Mouse (Mus musculus) macrophage (primary cell): ENCODE results near the gene Gm14124. TPM values are rescaled to one million over a fixed set of nuclear protein-coding genes. Genes with fewer than 3 reads are reported as not detected.
"Not testable (repeated sequence)": the region's sequence is repeated elsewhere in the genome, so short reads cannot be mapped to it uniquely, and the experiment has no call there.

Experiments used
- H3K27ac ChIP-seq: fragments of 350-480 bp; formaldehyde crosslinking; 2 replicates; pipeline ENCODE4 v1.9.0; 2021
- H3K36me3 ChIP-seq: fragments of 350-480 bp; formaldehyde crosslinking; 2 replicates; pipeline ENCODE4 v1.9.0; 2021; ENCODE audit errors: inconsistent target
- H3K4me3 ChIP-seq: fragments of 350-480 bp; formaldehyde crosslinking; 2 replicates; pipeline ENCODE4 v1.9.0; 2021; ENCODE audit errors: inconsistent target
- H3K79me2 ChIP-seq: fragments of 350-480 bp; formaldehyde crosslinking; 2 replicates; pipeline ENCODE4 v1.9.0; 2021; ENCODE audit errors: inconsistent target
- WGBS: methylation state at CpG from one replicate; pipeline ENCODE4 v1.1.7; 2026; ENCODE audit warnings: inconsistent platforms; ENCODE audit not compliant: missing documents; 5-methylcytosine and 5-hydroxymethylcytosine counted together
- polyA plus RNA-seq: library from polyadenylated mRNA; stranded (reverse); fragments of 250-400 nt; gene quantifications from 3 replicates; pipeline ENCODE4 v1.2.4, GENCODE M21; 2018; ENCODE audit warnings: inconsistent platforms
- total RNA-seq, 78 experiments: library from RNA; depleted of rRNA; stranded (reverse); fragments of 250-400 nt; gene quantifications; 1 replicate in 9 of 78; 2 replicates in 24 of 78; 3 replicates in 43 of 78; 4 replicates in 2 of 78; pipeline ENCODE4 v1.2.4; 2018; ENCODE audit warnings: inconsistent platforms in 56 of 78

Gm14124 gene
- under 1 TPM in 8 of 26 experiments, not detected in 18; 0.19 to 0.33 (median 0.29) TPM for total RNA-seq (2018; cell fraction: chromatin; rRNA removed)
- total RNA-seq (2018; cell fraction: cytosol; rRNA removed), result under 1 TPM in 1 of 26 experiments, not detected in 25; 0.07 TPM
- under 1 TPM in 3 of 26 experiments, not detected in 23; 0.17 to 0.24 (median 0.18) TPM for total RNA-seq (2018; cell fraction: nucleus; rRNA removed)
- not detected in 3 replicates for polyA plus RNA-seq

DNA sequence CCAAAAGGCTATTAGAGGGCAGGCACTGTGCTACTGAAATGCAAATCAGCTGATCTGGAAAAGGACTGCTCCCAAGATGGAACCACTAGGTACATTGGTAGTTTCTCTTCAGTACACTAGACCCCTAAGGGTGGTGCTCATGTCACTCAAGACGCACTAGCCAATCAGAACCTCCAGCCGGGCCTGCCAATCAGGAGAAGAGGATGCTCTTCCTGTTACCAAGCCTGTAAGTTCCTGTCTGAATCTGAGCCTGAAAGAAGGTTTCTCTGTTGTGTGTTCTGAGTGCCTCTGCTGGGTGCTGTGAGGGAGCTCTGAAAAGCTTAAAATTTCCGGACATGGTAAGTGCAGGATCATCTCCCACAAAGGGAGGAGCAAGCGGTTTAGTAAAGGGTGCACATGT, at the start of gene Gm14124:
Gm14124 (plus strand) TSS at position 227 of the 400 bp plus-strand sequence.
- H3K79me2 ChIP-seq, H3K4me3 ChIP-seq, H3K27ac ChIP-seq, H3K36me3 ChIP-seq: not testable (repeated sequence)
- WGBS, result 93% methylated on average over 2 of the region's 4 CpGs

DNA sequence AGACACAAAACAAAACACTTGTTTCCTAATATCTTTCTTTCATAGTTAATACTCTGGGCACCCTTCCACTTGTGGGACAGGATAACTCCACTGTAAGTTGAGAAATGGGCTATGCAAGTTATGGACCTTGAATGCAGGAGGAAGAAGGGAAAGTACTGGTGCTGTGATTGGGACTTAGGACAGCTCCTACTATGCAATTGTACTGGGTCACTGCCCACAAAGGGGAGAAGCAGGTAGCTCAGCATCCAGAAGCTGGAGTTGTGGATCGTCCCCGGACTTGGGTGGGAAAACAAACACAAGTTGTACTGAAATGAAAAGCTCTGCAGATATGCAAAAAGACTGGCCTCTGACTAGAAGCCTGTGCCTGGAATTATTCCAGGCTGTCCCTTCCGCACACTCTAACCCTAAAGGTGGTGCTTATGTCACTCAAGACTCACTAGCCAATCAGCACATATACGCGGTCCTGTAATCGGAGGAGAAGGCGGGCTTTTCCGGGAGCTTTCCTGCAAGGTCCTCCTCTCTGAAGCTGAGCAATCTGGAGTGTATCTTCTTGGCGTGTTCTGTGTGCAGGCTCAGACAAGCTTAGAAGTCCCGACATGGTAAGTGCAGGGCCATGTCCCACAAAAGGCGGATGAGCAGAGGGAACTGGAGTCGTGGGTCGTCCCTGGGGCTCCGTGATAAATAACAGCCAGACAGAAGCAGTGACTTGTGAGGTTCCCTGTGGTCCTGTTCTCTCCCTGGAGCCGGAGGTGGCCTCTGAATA, 39.5 kb upstream of the Gm14124 start, which contains the start of gene Zfp937:
Zfp937 (plus strand) TSS at position 474 of the 763 bp plus-strand sequence.
- WGBS, result 3% methylated on average over 10 of the region's 15 CpGs
- H3K79me2 ChIP-seq, H3K27ac ChIP-seq, H3K36me3 ChIP-seq: not testable (repeated sequence)
- H3K4me3 ChIP-seq, result peak within 1 kb of the TSS; percentile 35

DNA sequence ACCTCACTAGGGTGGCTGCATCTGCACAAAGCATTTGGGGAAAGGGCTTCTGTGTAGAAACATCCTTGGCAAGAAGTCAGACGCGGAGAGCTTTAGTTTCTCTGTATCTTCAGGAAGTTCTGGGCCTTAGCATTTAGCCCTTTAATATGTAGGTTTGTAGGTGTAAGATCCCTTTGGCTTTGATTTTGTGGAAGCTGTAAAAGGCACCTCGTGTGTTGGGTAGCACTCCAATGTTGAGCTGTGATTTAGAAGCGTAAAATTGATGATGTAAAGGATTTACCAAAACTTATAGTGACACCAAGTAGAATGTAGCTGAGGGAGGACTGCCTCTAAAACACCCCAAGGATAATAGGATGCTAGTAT, 39.0 kb upstream of the Gm14124 start:
- H3K27ac ChIP-seq, H3K79me2 ChIP-seq, H3K36me3 ChIP-seq: not testable (repeated sequence)
- peak overlapping the region; percentile 35 for H3K4me3 ChIP-seq
- no CpG with 5 or more reads among the region's 4 CpGs for WGBS

DNA sequence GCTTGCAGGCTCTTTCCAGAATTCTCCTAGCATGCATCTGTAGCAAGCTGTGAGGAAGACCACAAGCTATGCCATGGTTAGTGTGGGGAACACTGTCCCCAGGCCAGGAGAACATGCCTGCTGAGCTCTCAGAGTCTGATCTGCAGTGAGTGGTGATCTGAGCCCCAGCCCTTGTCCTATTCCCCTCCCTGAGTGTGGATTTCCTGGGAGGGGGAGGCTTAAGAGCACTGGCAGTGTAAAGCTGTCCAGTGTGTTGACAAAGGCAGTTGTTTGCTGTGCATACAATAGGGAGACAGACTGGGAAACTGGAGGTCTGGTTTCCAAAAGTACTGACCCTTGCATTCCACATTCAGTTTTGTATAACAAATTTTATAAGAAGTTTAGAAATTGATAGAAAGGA, 34.1 kb upstream of the Gm14124 start:
- H3K4me3 ChIP-seq, H3K27ac ChIP-seq, H3K36me3 ChIP-seq, H3K79me2 ChIP-seq: not testable (repeated sequence)

DNA sequence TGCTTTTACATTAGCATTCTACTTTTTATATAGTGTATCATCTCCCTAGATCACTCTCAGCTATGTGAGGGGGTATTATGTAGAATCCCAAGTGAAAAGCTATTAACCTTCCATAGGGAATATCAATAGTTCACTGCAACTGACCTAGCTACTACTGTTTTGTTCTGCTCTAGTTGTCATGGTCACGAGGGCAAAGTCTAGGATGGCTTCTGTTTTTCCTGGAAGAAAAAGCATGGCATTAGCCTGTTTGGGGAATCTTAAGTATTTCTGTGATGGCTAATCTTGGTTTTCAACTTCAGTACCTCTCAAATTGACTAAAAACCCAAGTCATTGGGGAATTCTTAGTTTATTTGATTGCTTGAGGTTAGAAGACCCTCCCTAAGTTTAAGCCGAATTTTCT, 14.1 kb upstream of the Gm14124 start:
- no peak overlapping the region for H3K27ac ChIP-seq
- H3K36me3 ChIP-seq, result no peaks in the 10 kb centered on the region
- H3K4me3 ChIP-seq, result no peak overlapping the region
- H3K79me2 ChIP-seq, result no peaks in the 10 kb centered on the region
- 96% methylated on average over 2 of the region's 2 CpGs for WGBS

DNA sequence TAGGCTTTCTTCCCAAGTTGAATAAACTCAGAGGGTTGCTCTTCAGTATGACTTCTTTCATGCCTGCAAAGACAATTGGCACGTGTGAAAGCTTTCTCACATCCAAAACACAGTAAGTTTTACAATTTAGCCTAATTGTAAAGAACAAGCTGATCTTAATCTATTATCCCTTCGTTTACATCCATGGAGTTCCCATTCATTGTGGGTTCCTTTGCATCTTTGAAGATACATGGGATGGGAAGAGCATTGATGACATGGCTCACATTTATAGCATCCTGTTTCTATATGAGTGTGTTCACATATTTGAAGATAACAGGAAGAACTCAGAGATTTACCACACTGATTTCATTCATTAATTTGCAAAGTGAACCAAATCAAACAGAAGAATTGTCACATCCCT, 1.8 kb upstream of the Gm14124 start, which contains the start of gene Gm21994:
Gm21994 (minus strand) TSS at position 101 of the 400 bp plus-strand sequence.
- H3K27ac ChIP-seq, H3K79me2 ChIP-seq, H3K36me3 ChIP-seq, H3K4me3 ChIP-seq: not testable (repeated sequence)
- WGBS, result 41% methylated on average over 2 of the region's 2 CpGs

DNA sequence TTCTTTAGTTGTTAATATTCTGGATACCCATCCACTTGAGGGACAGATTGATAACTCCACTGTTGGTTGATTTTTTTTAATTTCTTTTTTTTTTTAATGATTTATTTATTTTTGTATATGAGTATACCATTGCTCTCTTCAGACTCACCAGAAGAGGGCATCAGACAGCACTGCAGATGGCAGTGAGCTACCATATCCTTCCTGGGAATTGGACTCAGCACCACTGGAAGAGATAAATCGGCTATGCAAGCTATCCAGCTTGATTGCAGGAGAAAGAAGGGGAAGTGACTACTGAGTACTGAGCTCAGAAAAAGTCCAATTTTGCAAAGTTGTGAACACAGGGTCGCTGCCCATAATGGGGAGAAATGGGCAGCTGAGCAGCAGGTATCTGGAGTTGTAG, 456 bp upstream of the Gm14124 start:
- not testable (repeated sequence) for H3K4me3 ChIP-seq, H3K79me2 ChIP-seq

DNA sequence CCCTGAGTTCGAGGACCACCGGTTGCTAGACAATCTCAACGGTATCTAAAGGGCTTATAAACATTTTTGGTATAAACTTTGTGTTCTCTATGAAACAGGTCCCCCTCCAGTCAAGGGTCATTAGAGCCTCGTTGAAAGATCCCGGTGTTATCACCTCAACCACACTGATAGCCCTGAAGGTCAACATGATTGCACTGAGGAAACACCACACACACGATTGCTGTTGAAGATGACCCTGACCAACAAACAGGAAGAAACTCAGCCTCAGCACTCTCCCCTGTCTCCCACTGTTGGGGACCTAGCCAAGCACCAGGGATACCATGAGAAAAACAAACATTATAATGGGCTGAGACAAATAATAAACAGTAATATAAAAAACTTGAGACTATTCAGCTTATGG, 36.4 kb downstream of the Gm14124 start:
- no peaks in the 10 kb centered on the region for H3K36me3 ChIP-seq
- H3K79me2 ChIP-seq, result no peaks in the 10 kb centered on the region
- 68% methylated on average over 6 of the region's 6 CpGs for WGBS
- no peak overlapping the region for H3K27ac ChIP-seq
- no peak overlapping the region for H3K4me3 ChIP-seq

More for the DNA sequence above, 456 bp upstream of the Gm14124 start:
- not testable (repeated sequence) for H3K36me3 ChIP-seq, H3K27ac ChIP-seq
- WGBS, result 63% methylated on average over 2 of the region's 2 CpGs

DNA sequence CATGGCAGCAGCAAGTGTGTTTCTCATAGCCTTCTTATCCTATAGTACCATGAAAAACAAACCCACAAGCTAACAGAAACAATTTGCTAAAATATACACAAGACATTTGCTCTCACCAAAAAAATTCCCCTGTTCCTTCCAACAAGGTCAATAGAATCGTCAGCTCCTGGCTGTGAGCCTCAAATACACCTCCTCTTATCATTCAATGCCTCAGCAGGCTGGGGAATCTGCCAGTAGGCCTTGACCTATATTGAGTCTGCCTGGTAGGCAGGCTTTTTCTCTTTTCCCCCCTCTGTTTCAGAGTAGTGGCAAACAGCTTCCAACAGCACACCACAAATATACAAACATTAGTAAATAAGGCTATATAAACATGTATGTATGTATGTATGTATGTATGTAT, 41.8 kb downstream of the Gm14124 start:
- WGBS, result 75% methylated on average over 1 of the region's 1 CpGs

DNA sequence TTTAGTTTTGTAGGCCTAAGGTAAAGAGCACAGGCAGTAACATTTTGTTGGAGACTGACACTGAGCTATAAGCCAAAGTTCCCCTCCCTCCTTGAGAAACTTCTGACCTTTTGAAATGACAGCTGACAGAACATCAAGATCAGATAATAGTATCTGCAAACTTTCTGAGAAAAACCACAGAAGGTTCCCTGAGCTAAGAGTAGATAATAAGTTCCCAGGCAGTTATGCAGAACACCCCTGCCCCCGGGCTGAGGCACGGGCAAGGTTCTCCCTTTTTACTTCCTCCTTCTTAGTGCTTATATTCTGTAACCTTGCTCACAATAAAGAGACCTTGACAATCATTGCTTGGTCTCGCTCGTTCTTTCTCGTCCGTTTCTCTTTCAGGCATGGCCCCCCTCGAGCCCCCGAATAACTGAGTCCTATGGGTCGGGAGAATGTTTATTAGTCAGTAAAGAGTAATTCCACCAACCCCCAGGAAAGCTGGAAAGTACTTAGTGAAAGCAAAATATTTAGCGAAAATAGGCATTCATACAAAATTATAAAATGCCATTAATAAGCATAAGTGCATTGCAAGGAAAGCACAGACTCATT, 50.0 kb downstream of the Gm14124 start:
- Histone ChIP-seq H3K4me3 (no peak overlapping the region), H3K36me3 (no peaks in the 10 kb centered on the region), H3K79me2 (peaks cover 5% of the 10 kb centered on the region), H3K27ac (no peak overlapping the region)
- 74% methylated on average over 10 of the region's 10 CpGs for WGBS

More for the DNA sequence above, 41.8 kb downstream of the Gm14124 start:
- H3K79me2 ChIP-seq, result no peaks in the 10 kb centered on the region
- no peak overlapping the region for H3K27ac ChIP-seq
- no peak overlapping the region for H3K4me3 ChIP-seq
- H3K36me3 ChIP-seq, result no peaks in the 10 kb centered on the region

DNA sequence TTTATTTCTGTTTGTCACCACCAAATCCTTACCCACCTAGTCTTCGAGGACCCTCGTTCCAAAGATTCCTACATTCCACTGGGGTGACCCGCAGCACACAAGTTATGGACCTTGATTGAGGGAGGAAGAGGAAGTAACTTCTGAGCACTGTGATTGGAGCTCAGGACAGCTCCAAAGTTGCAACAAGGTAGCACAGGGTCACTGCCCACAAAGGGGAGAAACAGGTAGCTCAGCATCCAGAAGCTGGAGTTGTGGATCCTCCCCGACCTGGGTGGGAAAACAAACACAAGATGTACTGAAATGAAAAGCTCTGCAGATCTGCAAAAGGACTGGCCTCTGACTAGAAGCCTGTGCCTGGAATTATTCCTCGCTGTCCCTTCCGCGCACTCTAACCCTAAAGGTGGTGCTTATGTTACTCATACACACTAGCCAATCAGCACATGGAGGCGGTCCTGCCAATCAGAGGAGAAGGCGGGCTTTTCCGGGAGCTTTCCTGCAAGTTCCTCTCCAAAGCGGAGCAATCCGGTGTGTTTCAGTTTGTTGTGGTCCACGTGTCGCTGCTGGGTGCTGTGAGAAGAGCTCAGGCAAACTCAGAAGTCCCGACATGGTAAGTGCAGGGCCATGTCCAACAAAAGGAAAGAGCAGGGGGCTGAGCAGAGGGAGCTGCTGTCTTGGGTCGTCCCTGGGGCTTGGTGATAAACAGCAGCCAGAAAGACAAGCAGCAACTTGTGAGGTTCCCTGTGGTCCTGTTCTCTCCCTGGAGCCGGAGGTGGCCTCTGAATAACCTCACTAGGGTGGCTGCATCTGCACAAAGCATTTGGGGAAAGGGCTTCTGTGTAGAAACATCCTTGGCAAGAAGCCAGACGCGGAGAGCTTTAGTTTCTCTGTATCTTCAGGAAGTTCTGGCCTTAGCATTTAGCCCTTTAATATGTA, 53.9 kb downstream of the Gm14124 start:
- not testable (repeated sequence) for H3K36me3 ChIP-seq
- Histone ChIP-seq H3K79me2 (peaks cover 35% of the 10 kb centered on the region), H3K4me3 (peak overlapping the region; percentile 59), H3K27ac (0 out of 2 replicates have a peak overlapping the region, but pooled peaks have one; percentile 2)
- 8% methylated on average over 13 of the region's 19 CpGs for WGBS

DNA sequence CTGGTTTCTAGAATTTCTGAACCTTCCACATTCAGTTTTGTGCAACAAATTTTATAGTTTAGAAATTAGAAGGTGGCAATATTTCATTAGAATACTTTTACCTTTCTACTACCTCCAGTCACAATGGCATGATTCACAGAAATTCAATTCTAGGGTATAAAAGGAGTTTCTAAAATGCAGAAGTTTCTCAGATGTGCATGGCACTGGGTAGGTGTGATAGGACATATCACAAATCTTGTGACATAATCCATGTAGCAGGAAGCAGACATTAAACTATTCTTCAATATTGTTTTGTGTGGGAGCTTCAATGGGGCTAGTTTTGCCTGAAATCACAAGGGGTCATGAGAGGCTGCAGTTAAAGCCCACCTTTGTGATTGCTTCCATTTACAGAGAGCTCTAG, 58.8 kb downstream of the Gm14124 start:
- Histone ChIP-seq H3K36me3 (no peaks in the 10 kb centered on the region), H3K79me2 (peaks cover 79% of the 10 kb centered on the region), H3K4me3 (no peak overlapping the region), H3K27ac (no peak overlapping the region)

DNA sequence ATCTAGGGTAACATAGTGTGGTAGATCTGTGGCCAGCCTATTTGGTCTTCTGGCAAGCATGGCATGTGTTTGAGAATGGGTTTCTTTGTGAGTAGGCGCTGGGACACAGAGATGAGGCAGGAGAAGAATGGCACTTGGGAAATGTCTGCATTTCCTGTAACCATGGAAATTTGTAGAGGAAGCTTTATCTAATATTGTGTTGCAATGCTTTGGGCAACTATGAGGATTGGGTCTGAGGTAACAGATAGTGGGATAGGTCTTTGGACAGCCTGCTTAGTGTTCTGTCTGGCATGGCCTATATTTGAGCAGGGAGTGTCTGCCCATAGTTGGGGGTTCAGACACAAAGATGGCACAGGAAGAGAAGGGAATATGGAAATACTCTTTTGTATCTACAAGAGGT, 61.7 kb downstream of the Gm14124 start:
- no peak overlapping the region for H3K27ac ChIP-seq
- H3K4me3 ChIP-seq, result no peak overlapping the region
- peaks cover 5% of the 10 kb centered on the region; the same call in 1 of the 2 replicates for H3K36me3 ChIP-seq
- peaks cover 77% of the 10 kb centered on the region for H3K79me2 ChIP-seq
- WGBS, result 100% methylated on average over 1 of the region's 1 CpGs
